Mouse (Mus musculus) adrenal gland, adult 18-20 months (tissue): ENCODE data around the gene Sytl3. TPM values are rescaled to one million over a fixed set of nuclear protein-coding genes. Genes with fewer than 3 reads are reported as not detected.
A peak's percentile ranks its signal among the peaks of the same experiment; 100 is the strongest.

Experiments
- DNase-seq, 2 experiments: peaks; one replicate each; pipeline ENCODE4 v3.0.0; 2021 to 2022; ENCODE audit warnings: low spot score in 2 of 2
- total RNA-seq, 2 experiments: library from RNA; stranded (reverse); gene quantifications; 1 replicate in 1 of 2; 2 replicates in 1 of 2; pipeline ENCODE4 v1.2.3; 2021

Sytl3 gene
- total RNA-seq, 2 experiments from 2014 or later, result 0.40 to 0.77 TPM

GRCm38 (mm10) chr17:6752375-6752774 lies 93.5 kb downstream of the Sytl3 start:
- peak in 1 of 2 experiments; percentile 16 for DNase-seq

GRCm38 (mm10) chr17:6755176-6755575 lies 96.3 kb downstream of the Sytl3 start:
- DNase-seq, result no peak

- DNase-seq, result no peak
Measured at GRCm38 (mm10) chr17:6755873-6756272, 97.0 kb downstream of the Sytl3 start.

GRCm38 (mm10) chr17:6757902-6758301 lies 99.0 kb downstream of the Sytl3 start:
- no peak for DNase-seq

GRCm38 (mm10) chr17:6758845-6759244 lies 100.0 kb downstream of the Sytl3 start:
- DNase-seq, result no peak

- no peak for DNase-seq
Measured at GRCm38 (mm10) chr17:6759717-6760292, 100.9 kb downstream of the Sytl3 start.

GRCm38 (mm10) chr17:6763513-6764226 lies 104.8 kb downstream of the Sytl3 start:
- DNase-seq, result no peak

GRCm38 (mm10) chr17:6764227-6764593 lies 105.3 kb downstream of the Sytl3 start:
- DNase-seq, result no peak

GRCm38 (mm10) chr17:6764730-6765129 lies 105.8 kb downstream of the Sytl3 start:
- DNase-seq, result no peak

GRCm38 (mm10) chr17:6765886-6766285 lies 107.0 kb downstream of the Sytl3 start:
- no peak for DNase-seq

- DNase-seq, result no peak
Measured at GRCm38 (mm10) chr17:6766823-6767222, 107.9 kb downstream of the Sytl3 start.

GRCm38 (mm10) chr17:6767771-6768170 lies 108.9 kb downstream of the Sytl3 start:
- no peak for DNase-seq

GRCm38 (mm10) chr17:6768301-6768788 lies 109.5 kb downstream of the Sytl3 start:
- DNase-seq, result no peak

- DNase-seq, result no peak
Measured at GRCm38 (mm10) chr17:6769602-6770001, 110.7 kb downstream of the Sytl3 start.

GRCm38 (mm10) chr17:6771661-6772489 lies 113.0 kb downstream of the Sytl3 start:
- DNase-seq, result no peak

- DNase-seq, result no peak
Measured at GRCm38 (mm10) chr17:6772490-6772773, 113.5 kb downstream of the Sytl3 start.

GRCm38 (mm10) chr17:6773249-6773966 lies 114.5 kb downstream of the Sytl3 start:
- DNase-seq, result no peak

- no peak for DNase-seq
Measured at GRCm38 (mm10) chr17:6775221-6775620, 116.3 kb downstream of the Sytl3 start.

- no peak for DNase-seq
Measured at GRCm38 (mm10) chr17:6775671-6776070, 116.8 kb downstream of the Sytl3 start.

GRCm38 (mm10) chr17:6776123-6776522 lies 117.2 kb downstream of the Sytl3 start:
- no peak for DNase-seq

- DNase-seq, result no peak
Measured at GRCm38 (mm10) chr17:6776576-6776975, 117.7 kb downstream of the Sytl3 start.
